Mouse (Mus musculus) c-Kit-positive CD71-positive TER-119-negative erythroid progenitor cells, embryonic 14.5 days (primary cell): Measurements from ENCODE around the gene Olig2.

Source experiments
- DNase-seq: peaks from one replicate; pipeline ENCODE4 v3.0.0-alpha.2; 2013; ENCODE audit warnings: low read depth

Gene Olig2

GRCm38 (mm10) chr16:91270982-91271549 is 45.8 kb downstream of the Olig2 start:
- no peak for DNase-seq

DNA sequence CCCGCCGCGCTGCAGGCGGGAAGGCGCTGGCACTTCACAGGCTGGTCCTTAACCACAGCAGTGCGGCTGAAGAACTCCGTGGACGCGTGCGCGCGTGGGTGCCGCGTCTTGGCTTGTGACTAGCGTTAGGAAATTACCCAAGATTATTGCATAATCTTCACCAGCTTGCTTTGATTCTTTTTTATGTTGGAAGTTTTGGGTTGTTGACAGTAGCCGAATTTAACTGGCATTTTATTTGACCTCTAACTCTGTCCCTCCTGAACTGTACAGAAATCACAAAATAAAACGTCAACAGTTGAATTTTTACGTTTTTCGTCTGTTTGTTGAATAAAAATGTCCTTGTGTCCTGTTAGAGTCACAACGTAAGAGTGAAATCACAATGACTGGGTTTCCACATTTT is 46.4 kb downstream of the Olig2 start:
- no peak for DNase-seq
